Mouse (Mus musculus) adrenal gland, adult 8-10 months (tissue): ENCODE data around the gene Gm17509. TPM values are rescaled to one million over a fixed set of nuclear protein-coding genes. Genes with fewer than 3 reads are reported as not detected.
A peak's percentile ranks its signal among the peaks of the same experiment; 100 is the strongest.
"Not testable (repeated sequence)": the region's sequence is repeated elsewhere in the genome, so short reads cannot be mapped to it uniquely, and the experiment has no call there.

Experiments used
- DNase-seq: peaks from one replicate; pipeline ENCODE4 v3.0.0; 2022
- total RNA-seq, 4 experiments: library from RNA; stranded (reverse); gene quantifications; 2 replicates each; pipeline ENCODE4 v1.2.4; 2022

Gm17509 gene
- total RNA-seq, 4 experiments from 2014 or later: 0.09 to 0.25 (median 0.10) TPM; not detected in 1

GRCm38 (mm10) chr13:117206066-117206465 is 14.8 kb downstream of the Gm17509 start:
- DNase-seq: no peak

- DNase-seq: no peak
Observed at GRCm38 (mm10) chr13:117204685-117205084, 16.2 kb downstream of the Gm17509 start.

- DNase-seq: peak; percentile 24
Observed at GRCm38 (mm10) chr13:117202755-117203471, 18.0 kb downstream of the Gm17509 start.

DNA sequence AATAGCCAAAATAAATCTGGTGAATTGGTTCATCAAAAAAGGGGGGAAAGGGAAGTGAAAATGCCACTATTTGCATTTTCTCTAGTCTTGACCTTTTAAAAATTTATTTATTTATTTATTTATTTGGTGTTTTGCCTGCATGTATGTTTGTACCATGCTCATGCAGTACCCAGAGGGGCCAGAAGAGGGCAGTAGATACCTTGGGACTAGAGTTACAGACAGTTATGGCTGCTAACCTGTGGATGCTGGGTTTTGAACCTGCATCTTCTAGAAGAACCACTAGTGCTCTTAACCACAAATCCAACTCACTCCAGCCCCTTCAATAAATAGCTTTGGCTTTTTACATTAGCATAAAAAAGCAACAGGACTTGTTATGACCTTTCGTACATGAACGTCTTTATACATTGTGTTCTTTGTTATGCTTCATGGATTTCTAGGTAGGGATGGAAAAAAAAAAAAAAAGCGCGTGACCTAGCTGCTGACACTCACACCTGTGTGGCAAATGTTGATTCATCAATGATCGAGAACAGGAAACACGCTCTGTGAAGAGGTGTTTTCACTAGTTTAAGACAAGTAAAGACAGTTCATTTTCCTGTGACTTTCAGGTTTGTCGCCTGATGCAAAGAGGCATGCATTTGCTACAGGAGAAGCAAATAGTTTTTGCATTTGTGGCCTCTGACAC is 22.3 kb downstream of the Gm17509 start:
- peak; percentile 35 for DNase-seq

DNA sequence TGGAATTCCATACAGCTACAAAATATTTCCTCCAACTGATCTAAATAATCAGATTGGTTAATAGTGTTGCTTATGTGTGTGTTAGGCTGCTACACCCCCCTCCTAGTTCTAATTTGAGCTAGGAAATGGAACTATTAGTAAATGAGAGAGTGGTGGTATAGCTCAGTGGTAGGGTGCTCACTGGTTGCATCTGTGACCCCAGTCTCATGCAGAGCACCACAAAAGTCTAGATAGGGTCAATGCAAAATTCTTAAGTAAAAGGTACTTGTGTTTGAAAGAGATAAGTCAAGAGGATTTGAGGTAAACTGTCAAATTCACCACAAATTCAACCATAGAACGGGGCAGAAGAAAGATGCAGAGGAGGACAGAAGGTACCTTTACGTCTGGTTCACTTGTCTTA is 23.2 kb downstream of the Gm17509 start:
- no peak for DNase-seq

- DNase-seq: no peak
Observed at GRCm38 (mm10) chr13:117195569-117196495, 25.0 kb downstream of the Gm17509 start.

DNA sequence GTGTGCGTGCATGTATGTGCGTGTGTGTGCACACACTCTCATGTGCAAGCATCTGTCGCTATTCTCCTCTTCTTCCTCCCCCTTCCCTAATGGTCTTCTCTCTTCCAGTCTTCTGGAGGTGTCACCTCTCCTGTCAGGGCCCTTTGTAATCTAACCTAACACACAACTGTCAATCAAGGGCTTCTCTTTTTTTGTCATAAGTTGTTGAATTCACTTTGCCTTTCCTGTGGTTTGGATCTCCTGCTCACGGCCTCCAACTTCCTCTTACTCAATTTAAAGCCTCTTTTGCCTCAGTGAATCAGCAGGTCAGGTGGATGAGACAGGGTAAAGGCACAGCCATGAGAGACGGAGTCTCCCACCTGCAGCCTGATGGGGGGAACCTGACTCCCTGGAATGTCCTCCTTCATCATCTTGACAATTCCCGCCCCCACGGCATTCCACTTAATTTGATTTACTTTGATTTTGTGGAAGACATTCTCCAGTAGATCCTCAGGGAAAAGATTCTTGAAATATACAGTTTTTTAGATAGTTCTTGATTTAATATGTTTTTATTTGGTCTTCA is 27.4 kb downstream of the Gm17509 start:
- no peak for DNase-seq

DNA sequence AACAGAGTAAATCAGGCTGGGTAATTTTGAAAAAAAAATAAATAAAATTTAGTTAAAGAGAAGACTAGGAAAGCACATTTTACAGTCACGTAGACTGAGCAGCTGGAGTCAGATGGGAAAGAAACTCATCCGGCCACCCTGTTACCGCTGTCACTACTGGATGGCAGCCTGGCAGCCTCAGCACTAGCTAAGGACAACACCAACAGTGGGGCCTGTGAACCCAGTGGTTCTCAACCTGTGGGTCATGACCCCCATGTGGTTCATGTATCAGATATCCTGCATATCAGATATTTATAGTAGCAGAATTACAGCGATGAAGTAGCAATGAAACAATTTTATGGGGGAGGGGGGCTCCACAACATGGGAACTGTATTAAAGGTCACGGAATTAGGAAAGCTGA is 28.7 kb downstream of the Gm17509 start:
- no peak for DNase-seq

- DNase-seq: no peak
Observed at GRCm38 (mm10) chr13:117185329-117185728, 35.5 kb downstream of the Gm17509 start.

DNA sequence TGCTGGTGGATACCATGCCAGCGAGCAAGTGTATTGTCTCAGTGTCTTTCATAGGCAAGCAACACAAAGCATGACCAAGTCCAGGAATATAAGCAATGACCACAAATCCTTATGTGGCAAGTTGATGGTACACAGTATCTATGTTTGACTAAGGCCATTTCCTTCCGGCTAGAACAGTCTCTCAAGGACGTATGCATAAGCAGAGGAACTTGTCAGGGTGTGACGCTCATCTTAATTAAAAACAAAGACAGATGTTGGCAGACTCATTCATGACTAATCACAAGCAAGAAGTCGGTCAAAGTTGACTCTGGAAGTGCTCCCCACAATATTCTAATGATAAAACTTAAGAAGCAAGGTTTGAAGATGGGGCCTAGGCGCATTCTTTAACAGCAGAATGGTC is 37.6 kb downstream of the Gm17509 start:
- DNase-seq: no peak

DNA sequence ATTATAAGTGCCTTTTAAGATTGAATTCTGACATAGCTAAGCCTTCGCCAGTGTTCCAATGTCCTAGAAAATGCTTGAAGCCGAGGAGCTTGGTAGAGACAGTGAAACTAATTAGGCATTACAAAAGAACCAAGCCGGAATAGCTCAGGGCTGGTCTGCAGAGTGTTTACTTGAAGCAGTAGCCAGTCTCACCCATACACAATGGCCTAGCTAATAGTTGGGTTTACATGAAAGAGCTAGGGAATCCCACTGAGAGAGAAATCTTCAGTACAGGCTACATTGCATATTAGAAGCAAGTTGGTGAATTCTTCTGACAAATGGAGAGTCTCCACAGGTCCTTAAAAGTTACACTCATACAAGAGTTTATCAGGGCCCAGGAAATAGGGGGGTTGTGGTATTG is 40.0 kb downstream of the Gm17509 start:
- DNase-seq: not testable (repeated sequence)

Other genes with a start within 250 kb of the Gm17509 start
- 10 to 100 TPM in 3 of 4 experiments, 1 to 10 TPM in 1; 9.7 to 23.7 (median 16.7) TPM for gene Parp8, start 195.5 kb downstream of the Gm17509 start, total RNA-seq
- gene Emb, start 12.5 kb downstream of the Gm17509 start, total RNA-seq: 10 to 100 TPM; 24.4 to 30.6 (median 26.5) TPM